Mouse (Mus musculus) erythroblast, adult 5-6 weeks (primary cell): ENCODE measurements around the gene Tubd1. TPM values are rescaled to one million over a fixed set of nuclear protein-coding genes. Genes with fewer than 3 reads are reported as not detected.
A peak's percentile ranks its signal among the peaks of the same experiment; 100 is the strongest.

Experiments used
- ATAC-seq: replicated peaks from 2 replicates; pipeline ENCODE4 v1.8.0; 2016; ENCODE audit warnings: moderate number of reproducible peaks, mild to moderate bottlenecking, moderate TSS enrichment, inconsistent platforms; ENCODE audit not compliant: poor library complexity, low FRiP score, severe bottlenecking
- total RNA-seq, 2 experiments: library from RNA; stranded (forward) in 1 of 2; stranded (reverse) in 1 of 2; fragments of 150-400 nt in 1 of 2; fragments of 200-764, 138-1000 nt in 1 of 2; gene quantifications; 2 replicates each; pipeline versions ENCODE4 v1.2.3 to v1.2.4; 2015 to 2017; ENCODE audit warnings: low replicate concordance in 2 of 2

Gene Tubd1
- total RNA-seq, 2 experiments from 2014 or later, result 0.77 to 2.6 TPM

DNA sequence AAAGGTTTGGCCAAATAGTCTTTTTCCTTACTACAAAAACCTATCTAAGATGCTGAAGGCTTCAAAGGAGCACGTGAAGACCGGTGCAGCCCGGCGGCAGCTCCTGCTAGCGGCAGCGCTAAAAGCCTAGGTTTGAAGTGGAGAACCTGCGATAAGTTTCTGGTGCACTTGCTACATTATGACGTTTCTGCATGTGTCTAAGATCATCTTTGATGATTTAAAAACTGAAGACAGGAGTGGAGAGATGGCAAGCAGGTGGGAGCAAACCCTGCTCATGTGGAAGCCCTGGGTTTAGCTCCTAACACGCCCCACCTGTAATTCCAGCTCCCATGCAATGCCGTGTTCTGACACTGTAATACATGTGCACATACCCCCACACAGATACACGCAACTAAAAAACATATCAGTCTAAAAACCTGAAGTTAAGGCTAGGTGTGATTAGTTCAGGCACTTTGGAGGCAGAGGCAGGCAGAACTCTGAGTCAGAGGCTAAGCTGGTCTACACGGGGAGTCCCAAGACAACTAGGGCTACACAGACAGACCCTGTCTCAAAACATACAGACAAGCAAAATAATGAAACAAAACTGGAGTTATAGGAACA lies 37.3 kb downstream of the Tubd1 start:
- 0 out of 2 replicates have a peak, but pooled peaks have one; percentile 38 for ATAC-seq

DNA sequence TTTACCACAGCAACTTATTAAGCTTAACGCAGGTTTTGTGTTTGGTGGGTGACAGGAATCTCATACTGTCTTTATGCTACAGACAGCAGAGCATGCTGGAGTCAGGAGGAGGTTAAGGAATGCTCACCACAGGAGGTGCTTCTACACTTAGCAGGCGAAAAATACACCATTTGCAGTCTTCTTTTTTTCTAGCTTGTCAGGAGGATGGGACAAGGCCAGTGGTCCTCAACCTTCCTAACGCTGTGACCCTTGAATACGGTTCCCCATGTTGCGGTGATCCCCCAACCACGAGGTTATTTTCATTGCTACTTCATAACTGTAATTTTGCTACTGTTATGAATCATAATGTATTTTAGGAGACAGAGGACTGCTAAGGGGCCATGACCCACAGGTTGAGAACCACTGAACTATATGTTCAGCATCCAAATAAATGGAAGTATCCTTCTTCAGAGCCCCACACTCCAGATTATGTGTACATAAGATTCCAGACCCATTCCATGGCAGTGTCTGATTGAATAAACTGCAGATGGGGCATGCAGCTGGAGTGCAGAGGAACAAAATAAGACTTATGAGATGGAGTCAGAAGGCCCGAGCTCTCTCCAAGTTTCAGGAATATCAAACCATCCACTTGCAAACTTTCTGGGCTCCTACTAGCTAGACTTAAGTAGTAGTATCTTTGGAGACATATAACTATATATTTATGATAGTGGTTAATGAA lies 37.9 kb downstream of the Tubd1 start:
- no peak for ATAC-seq

DNA sequence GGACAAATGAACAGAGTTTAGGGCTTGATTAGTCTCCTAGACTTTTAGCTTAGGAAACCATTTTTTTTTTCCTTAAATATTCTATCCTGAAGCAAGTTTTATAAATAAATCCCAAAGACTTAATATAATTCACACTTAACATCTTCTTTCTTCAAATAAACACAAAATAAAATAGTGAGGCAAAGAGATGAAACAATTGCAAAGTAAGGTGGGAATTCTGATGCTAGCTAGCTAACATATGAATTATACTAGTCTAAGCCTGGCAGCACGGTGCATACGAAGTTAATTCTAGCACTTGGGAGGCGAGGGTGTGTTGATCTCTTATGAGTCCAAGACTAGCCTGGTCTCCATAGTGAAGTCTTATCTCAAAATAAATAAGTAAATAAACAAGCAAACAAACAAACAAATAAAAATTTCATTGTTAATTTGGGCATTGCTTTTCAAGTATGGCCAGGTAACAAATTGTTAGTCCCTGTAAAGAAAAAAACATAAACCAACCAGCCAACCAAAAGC lies 38.6 kb downstream of the Tubd1 start:
- no peak for ATAC-seq

GRCm38 (mm10) chr11:86583990-86584897 lies 39.5 kb downstream of the Tubd1 start:
- no peak for ATAC-seq

- ATAC-seq, result no peak
Measured at GRCm38 (mm10) chr11:86584898-86585597, 40.3 kb downstream of the Tubd1 start.

- no peak for ATAC-seq
Measured at GRCm38 (mm10) chr11:86585598-86585984, 40.8 kb downstream of the Tubd1 start.

DNA sequence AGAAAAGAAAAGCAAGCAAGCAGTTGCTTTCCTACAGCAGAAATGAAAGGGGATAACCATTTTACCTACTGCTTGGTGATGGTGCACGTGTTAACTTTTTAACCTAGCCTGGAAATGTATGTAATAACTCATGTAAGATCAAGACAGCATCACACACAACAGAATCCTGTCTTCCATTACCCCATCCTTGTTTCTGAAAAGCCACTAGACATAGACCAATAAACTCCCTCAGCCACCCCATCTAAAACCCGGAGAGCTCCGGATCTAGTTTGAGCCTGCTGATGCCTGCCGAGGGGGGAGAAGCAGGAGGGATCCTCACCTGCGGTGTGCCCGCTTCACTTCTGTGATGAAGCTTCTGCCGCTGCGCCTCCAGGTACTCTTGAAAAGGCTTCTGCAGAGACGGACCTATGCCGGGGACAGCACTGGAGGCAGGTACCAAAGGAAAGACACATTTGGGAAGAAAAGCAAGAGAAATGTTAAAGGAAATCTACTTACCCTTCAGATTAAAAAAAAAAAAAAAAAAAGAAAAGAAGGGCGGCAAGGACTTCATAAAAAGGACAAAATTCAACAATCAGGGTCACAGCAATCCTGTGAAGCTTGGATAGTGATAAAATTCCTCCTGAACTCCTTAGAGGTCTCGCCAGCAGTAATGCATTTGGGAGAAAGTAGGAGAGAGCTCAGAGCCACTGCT lies 41.5 kb downstream of the Tubd1 start:
- ATAC-seq, result peak; percentile 42; the same call in 1 of the 2 replicates

GRCm38 (mm10) chr11:86586868-86587792 lies 42.3 kb downstream of the Tubd1 start:
- ATAC-seq, result peak; percentile 44

GRCm38 (mm10) chr11:86587830-86588229 lies 43.0 kb downstream of the Tubd1 start:
- ATAC-seq, result no peak

GRCm38 (mm10) chr11:86588583-86589298 lies 44.0 kb downstream of the Tubd1 start:
- no peak for ATAC-seq

DNA sequence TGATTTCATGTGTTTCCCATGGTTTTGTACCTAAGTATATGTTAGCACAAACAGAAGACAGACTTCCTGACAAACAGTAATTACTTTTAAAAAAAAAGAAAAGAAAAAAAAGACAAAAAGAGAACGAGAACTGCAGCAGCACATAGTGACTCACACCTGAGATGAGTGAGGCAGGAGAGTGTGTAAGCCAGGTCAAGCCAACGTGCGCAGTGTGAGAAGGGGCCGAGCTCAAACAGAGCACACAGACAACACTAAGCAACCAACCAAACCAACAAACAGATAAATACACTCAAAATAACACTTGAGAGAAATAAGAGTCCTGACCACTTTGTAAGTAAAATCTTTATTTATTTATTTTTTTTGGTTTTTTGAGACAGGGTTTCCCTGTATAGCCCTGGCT lies 45.3 kb downstream of the Tubd1 start:
- no peak for ATAC-seq

- ATAC-seq, result no peak
Measured at GRCm38 (mm10) chr11:86590579-86590978, 45.8 kb downstream of the Tubd1 start.

- no peak for ATAC-seq
Measured at GRCm38 (mm10) chr11:86591301-86591845, 46.6 kb downstream of the Tubd1 start.

- ATAC-seq, result no peak
Measured at GRCm38 (mm10) chr11:86591931-86592616, 47.3 kb downstream of the Tubd1 start.

DNA sequence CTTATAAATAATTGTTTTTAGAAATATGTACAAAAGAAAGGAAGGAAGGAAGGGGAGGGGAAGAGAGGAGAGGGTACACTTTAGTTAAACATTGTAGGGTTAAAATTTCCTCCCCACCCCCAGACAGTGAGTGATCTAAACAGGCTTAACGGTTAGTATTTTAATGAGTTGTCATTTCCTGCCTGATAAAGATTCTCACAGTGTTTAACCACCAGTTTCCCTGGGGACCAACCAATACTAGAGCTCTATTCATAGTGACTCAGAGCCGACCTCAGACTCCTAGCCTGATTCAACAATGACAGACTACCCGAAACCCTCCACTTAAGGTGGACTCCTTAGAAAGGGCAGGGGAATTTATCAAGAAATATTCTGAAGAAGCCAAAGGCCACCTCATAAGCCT lies 48.2 kb downstream of the Tubd1 start:
- ATAC-seq, result 0 out of 2 replicates have a peak, but pooled peaks have one; percentile 15

DNA sequence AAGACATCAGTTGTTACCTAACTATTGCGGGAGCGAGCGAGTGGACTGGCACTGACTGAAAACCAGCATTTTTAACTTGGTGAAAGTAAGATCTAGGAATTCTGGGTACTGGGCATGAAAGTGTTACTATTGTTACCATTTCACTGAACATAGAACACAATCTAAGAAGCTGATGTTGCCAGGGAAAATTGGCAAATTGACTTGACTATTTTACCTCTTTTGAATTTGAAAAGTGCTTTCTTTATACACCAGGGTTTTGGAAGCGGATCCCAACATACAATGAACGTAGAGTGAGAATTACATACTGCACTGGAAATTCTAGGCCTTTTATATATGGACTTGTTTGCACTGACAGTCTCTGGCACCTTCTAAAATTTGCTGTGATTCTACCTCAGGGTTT lies 48.7 kb downstream of the Tubd1 start:
- ATAC-seq, result no peak
